Mouse (Mus musculus) cerebellum, postnatal 25 days (tissue): Measurements from ENCODE around the gene Jund.

Experiments used
- DNase-seq, 2 experiments: peaks; one replicate each; pipeline ENCODE4 v3.0.0; 2021; ENCODE audit warnings: mixed read lengths in 2 of 2

Jund gene

DNA sequence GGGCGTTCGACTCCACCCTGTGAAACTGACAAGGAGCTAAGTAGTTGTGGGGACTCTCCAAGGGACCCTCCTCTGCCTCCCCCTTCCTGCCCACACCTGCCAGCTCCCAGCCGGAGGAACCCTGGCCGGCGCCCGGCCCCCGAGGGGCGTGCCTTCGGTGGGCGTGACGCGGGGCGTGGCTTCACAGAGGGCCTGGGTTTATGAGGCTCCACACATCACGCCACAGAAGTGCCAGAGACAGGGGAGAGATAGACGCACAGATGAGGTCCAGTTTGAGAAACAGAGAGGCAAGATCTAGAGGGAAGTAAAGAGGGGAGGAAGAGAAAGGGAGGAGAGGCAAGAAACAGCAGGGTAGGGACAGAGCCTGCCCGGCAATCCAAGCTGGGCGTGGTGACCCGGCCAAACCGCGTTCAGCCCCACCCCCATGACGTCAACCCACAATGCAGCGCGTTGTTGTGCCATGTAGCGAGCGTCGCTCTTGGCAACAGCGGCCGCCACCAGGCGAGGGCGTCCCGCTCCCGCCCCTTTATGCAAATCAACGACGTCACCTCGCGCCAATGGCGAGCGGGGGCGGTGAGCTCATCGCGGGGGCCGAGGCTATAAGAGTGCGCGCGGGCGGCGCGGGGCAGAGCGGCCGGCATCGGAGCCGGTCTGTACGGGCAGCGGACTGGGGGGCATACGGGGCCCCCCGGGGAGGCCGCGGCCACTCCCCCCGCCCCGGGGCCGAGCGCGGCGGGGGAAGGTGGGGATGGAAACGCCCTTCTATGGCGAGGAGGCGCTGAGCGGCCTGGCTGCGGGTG, at the start of gene Jund:
Gene Jund, plus strand, starts transcription at position 640 of the 800 bp plus-strand sequence.
- DNase-seq, result peak; percentile 99 to 100

GRCm38 (mm10) chr8:70649324-70649723, 49.4 kb upstream of the Jund start:
- peak; percentile 69 to 79 for DNase-seq

DNA sequence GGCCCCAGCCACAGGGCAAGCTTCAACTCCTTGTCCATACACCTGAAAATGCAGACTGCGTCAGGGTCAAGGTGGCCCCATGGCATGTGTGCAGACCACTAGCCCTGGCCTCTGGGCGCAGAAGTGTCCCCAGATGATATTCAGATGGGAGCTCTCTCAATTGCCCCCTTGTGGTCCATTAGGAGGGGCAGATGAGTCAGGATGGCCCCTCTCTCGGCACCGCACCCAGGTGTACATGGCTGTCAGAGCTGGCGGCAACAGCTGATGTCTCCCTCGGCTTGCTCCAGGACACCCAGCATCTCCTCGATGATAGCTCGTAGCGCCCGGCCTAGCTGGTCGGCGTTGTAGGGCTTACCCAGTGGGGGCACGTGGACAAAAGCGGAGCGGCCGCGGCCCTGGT, 48.4 kb upstream of the Jund start:
- no peak for DNase-seq

- DNase-seq, result peak in 1 of 2 experiments; percentile 42
Measured at GRCm38 (mm10) chr8:70653226-70653625, 45.5 kb upstream of the Jund start.

DNA sequence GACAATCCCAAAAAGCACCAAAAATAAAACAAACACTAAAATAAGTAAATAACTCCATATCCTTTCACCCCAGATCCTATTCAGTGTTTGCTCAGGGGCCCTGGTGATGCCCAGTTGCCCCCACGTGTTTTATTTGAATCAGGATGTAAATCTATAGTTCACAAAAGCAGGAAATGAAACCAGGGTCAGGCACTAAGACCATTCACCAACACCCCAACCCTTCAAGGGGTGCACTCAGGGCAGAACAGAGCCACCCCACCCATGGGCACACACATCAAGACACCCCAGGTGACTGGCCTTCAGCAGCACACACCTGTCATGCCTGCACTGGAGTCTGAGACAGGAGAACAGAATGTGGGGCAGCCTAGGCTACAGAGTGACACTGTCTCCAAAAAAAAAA, 44.6 kb upstream of the Jund start:
- no peak for DNase-seq

- no peak for DNase-seq
Measured at GRCm38 (mm10) chr8:70655469-70655868, 43.3 kb upstream of the Jund start.

DNA sequence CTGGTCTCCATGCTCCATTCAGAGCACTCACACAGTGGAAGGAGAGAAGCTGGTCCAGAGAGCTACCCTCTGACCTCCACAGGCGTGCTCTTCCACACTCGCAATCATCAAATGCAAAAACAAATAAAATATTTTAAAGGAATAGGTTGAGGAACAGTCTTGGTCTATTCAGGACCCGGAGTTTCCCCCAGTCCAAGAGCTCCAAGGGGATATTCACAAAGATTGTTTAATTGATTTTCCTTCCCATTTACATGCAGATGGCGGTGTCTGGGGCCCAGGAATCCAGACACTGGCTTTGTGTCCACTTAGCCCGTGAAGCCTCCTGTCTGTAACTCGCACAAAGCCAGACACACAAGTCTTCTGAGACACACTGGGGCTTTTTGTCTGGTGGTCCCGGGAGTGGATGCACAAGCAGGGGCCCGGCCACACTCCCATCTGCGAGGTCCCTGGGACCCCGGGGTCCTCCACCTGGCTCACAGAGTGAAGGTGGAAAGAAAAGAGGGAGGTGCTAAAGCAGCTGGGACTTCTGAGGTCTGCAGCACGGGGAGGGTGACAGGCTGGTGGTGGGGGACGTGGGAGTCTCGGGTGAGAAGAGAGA, 42.5 kb upstream of the Jund start:
- DNase-seq, result no peak

DNA sequence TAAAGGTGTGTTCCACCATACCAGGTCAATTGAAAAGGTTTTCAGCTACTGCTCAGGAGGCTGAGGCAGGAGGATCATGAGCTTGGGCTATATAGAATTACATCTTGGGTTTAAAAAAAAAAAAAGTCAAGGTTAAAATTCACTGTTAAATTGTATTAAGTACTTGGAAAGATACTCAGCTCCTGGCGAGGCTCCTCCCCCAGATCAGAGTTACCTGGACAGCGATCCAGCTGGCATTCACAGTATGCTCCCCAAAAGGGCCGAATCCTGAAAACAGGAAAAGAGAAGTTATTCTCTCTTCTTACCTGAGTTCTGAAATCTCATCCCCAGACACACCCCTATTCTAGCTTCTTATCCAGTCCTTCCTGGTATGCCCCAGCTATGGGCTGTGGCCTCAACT, 41.5 kb upstream of the Jund start:
- no peak for DNase-seq

DNA sequence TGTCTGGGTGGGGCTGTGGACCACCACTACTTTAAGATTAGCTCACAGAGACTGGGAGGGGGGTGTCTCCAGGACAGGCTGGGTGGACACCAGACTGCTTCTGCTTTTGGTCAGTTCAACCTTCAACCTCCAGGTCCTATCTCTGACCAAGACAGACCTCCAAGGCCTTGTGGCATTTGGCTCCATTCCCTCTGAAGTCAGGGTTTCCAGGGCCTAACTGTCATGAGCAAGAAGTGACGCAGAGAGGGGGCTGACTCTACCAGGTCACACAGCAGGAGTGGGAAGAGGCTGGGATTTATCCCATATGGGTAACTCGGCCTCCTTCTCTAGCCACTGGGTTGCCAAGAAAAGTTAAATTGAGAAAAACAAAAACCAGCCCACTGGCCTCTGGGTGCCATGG, 41.0 kb upstream of the Jund start:
- no peak for DNase-seq

- no peak for DNase-seq
Measured at GRCm38 (mm10) chr8:70658897-70659603, 39.7 kb upstream of the Jund start.

DNA sequence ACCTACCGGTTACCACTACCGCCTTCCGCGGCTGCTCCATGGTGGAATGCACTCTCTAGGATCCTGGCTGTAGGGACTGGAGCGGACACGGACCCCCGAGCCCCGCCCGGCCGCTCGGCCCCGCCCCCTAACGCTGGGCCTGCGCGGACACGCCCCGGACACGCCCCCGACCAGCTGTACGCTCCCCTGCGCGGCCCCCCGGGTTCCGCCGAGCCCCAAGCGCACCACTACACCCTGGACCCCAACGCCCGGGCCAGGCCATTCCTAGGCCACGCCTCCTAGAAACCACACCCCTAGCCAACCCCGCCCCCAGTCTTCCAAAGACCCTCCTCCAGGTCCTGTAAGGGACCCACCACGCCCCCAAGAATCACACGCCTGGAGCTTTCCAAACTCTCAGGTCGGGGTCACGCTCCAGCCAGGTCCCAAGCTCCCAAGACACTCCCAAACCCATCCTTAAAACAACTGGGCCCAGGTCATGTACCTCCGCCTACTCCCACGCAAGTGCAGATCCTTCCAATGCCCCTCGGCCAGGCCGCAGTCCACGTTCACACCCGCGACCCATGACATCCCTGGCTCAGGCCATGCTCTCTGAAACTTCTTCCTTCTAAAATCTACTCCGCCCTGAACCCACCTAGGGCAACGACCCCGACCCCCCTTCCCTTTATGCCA, 39.0 kb upstream of the Jund start:
- peak; percentile 66 to 83 for DNase-seq

DNA sequence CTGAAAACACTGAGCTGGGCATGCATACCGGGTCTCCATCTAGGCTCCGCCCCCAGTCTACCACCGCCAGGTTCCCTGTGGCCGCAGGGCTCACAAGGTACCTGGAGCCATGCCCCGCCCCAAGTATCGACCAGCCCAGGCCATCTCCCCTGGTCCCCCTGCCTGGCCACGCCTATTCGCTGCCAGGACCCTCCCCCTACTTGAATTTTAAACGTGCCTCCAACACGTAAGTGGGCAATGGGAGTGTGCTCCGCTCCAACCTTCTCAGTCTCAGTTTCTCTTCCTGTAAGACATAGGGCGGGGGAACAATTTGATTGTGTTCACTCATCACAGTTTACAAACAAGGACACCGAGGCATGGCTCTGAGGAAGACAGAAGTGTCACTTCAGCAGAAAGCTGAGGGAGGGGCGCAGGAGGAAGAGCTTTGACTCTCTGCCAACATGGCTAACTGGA, 38.5 kb upstream of the Jund start, which contains the start of gene Pgpep1:
Gene Pgpep1, minus strand, starts transcription at position 116 of the 453 bp plus-strand sequence.
- DNase-seq, result peak in 1 of 2 experiments; percentile 34

GRCm38 (mm10) chr8:70663691-70664090, 35.1 kb upstream of the Jund start:
- no peak for DNase-seq

- no peak for DNase-seq
Measured at GRCm38 (mm10) chr8:70664631-70665030, 34.1 kb upstream of the Jund start.

DNA sequence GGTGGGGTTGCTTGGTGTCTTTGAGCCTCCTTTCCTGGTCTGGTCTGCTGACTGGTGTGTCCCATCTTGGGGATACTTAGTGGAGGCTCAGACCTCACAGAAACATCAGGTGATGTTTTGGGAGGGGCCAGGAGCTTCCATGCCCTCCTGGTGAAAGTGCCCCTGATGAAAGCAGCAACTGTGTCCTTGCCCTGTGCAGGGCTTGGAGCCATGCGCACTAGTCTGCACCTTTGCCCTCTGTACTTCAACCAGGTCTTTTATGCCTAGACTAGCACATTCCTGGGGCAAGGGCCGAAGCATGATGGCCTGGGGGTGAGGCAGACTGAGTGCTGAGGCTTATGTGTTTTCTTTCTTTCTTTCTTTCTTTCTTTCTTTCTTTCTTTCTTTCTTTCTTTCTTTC, 33.1 kb upstream of the Jund start:
- DNase-seq, result no peak

- no peak for DNase-seq
Measured at GRCm38 (mm10) chr8:70667071-70667470, 31.7 kb upstream of the Jund start.

DNA sequence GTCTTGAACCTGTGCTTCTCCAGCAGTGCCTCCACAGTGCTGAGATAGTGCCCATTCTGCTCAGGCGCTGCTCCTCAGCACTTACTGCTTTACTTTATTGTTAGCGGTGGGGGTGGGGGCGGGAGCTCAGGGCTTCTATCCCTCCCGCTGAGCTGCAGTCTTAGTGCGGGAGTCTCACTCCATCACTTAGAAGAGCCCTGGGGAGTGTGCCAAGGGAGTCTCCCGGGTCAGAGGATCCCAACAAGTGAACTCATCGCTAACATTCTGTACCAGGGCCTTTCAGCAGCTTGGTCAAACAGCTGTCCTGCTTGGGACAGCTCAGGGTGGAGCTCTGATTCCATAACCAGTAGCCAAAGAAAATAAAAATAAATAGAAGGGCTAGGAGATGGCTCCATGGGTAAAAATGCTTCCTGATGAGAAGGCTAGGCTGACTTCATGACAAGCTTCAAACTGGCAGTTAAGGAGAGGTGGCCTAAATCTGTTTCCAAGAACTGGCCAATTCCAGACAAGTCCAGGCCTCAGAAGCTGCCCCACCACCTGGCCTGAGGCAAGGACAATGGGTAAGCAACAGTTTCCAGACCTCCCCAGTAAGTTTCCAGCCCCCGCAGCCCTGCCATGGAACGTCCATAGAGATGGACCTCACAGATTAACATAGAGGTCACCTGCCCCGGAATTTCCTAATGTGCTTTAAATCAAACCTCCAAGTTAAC, 27.0 kb upstream of the Jund start:
- no peak for DNase-seq

- DNase-seq, result no peak
Measured at GRCm38 (mm10) chr8:70672325-70673078, 26.2 kb upstream of the Jund start.

DNA sequence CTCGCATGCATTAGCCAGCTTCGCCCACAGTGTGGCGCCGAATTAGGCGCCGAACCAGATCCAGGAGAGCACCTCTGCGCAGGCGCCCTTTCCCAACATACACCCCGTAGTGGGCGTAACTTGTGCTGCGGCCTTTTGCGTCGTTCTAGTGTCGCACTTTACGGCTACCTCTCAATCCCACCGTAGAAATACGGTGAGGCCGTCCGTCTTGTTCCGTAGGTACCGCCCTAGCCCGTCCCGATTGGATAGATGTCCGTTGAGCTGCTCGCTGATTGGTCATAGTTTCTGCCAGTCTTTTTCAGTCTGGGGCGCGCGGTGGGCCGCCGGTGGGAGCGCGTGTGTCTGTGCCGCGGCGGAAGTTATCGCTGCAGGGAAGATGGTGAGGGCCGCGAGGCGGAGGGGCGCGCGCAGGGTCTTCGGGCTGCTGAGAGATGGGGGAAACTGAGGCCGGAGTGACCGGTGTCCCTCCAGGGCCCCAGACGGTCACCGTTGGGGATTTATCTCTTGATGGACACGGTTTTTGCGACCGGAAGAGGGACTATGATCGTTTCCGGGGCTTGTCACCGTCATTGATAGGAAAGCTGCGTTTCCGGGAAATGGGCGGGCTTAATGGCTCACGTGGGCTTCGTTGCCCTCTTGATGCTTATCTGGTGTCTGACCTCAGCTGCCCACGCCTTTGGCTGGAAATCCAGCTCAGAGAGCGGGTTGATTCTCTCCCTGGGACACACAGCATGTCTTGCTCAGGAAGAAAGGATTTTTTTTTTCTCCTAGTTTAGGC, 25.5 kb upstream of the Jund start, which contains the start of gene Lsm4:
Gene Lsm4, plus strand, starts transcription at position 170 of the 778 bp plus-strand sequence.
- peak; percentile 96 to 100 for DNase-seq

DNA sequence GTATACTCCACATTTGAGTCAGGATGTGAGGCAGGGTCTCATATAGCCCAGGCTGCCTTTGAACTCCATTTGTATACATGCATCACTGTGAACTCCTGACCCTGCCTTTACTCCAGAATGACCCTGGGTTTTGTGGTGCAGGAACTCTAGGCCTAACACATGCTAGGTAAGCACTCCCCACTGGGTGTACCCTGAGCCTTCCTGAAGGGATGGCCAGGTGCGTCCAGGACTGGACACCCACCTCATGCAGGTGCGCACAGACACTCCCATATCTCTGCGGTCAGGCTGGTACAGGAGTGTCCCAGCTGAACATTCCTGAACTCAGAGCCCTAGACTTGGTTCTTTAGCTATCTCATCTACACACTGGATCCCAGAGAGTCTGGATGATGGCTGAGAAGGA, 24.6 kb upstream of the Jund start:
- no peak for DNase-seq

DNA sequence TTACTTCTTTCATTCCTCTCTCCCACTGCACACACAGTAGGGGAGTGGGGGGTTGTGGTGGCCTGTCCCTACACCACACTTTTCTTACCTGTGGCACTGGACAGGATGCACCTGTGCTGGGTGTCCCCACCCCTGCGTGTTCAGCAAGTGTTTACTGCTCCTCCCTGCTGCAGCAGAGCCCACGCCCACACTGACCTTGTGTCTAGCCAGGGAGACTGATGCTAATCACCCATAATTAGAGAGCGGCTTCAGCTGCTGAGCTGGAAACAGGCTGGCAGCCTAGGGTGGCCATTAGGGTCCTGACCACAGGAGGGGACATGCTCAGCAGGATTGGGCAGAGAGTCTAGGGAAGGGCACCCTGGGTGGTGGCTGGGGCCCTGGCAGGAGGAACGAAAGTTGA, 24.0 kb upstream of the Jund start:
- peak in 1 of 2 experiments; percentile 33 for DNase-seq
